Mouse (Mus musculus): ENCODE measurements around the gene Tspan5. TPM values are rescaled to one million over a fixed set of nuclear protein-coding genes. Genes with fewer than 3 reads are reported as not detected.
A peak's percentile ranks its signal among the peaks of the same experiment; 100 is the strongest.

Gene Tspan5
- polyA plus RNA-seq, 1 experiment from 2014 or later, result 34.9 TPM

DNA sequence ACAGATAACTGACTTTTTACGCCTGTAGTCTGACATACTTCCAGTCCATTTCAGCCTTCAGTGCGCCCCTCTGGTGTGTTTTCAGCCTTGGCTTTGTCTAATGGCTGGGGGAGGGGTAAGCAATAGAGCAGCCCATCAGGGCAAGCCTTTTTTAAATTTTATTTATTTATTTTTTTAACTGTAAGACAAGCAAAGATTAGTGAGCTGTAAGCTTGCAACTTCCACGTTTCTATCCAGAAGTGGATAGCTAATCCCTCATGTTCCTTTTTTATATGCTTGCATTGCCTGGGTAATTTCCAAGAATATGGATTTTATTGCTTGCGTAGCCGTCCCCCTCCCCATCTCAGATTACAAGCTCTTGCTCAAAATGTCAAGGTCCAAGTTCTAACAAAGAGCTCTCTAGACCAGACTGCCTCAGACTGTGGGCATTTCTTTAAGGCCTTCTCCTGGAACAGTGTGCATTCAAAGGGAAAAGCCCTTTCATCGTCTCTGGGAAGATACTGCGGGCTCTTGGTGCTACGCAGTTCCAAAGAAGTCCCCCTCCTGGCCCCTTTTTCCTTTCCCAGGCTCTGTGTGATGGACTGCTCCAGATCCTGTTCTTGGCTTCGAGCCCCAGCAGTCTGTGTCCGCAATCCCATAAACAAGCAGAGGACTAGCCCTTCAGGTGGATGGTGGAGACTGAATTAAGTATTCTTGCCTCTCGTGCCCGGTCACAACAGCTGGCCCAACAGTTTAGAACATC, 116.0 kb downstream of the Tspan5 start:
- peak overlapping the region; percentile 84 for H3K27ac ChIP-seq
- H3K36me3 ChIP-seq, result no peaks in the 10 kb centered on the region
- whole genome bisulfite sequencing, result 36% methylated on average over 12 of the region's 12 CpGs
- no peaks in the 10 kb centered on the region for H3K27me3 ChIP-seq (replicated peaks)
- no peaks in the 10 kb centered on the region for H3K9me3 ChIP-seq
- no peak overlapping the region for H3K4me3 ChIP-seq (replicated peaks)
- peak; percentile 40; the same call in 1 of the 2 replicates for ATAC-seq (ENCODE audit: insufficient read depth, low FRiP score, low read depth)
- peaks cover 32% of the 10 kb centered on the region for H3K4me1 ChIP-seq
- H3K4me2 ChIP-seq, result 0 out of 2 replicates have a peak overlapping the region, but pooled peaks have one; percentile 16
- H3K9ac ChIP-seq, result no peak overlapping the region

DNA sequence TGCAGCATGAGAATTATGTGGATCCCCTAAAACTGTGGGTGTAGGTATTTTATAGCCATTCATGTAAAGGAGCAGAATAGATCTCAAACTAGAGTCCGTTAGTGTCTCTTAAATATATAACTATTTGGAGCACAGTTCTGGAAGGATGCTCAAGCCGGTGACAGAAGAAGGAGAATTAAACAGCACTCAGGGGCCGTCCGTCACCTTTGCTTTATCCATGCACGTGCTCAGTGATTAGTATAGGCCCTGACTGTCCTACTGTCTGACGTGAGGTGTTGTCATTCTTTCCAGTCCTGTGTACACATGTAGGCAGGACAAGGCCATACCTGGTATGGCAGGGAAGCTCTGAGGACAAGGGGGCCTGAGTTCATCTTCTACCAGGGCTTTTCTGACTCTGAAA, 116.7 kb downstream of the Tspan5 start:
- Histone ChIP-seq H3K27me3 (replicated peaks) (no peaks in the 10 kb centered on the region), H3K4me1 (peaks cover 31% of the 10 kb centered on the region), H3K9me3 (no peaks in the 10 kb centered on the region), H3K4me2 (no peak overlapping the region), H3K36me3 (no peaks in the 10 kb centered on the region), H3K9ac (no peak overlapping the region), H3K27ac (peak overlapping the region; percentile 84), H3K4me3 (replicated peaks) (no peak overlapping the region)
- WGBS, result 68% methylated on average over 6 of the region's 6 CpGs
- no peak for ATAC-seq (ENCODE audit: insufficient read depth, low FRiP score, low read depth)

DNA sequence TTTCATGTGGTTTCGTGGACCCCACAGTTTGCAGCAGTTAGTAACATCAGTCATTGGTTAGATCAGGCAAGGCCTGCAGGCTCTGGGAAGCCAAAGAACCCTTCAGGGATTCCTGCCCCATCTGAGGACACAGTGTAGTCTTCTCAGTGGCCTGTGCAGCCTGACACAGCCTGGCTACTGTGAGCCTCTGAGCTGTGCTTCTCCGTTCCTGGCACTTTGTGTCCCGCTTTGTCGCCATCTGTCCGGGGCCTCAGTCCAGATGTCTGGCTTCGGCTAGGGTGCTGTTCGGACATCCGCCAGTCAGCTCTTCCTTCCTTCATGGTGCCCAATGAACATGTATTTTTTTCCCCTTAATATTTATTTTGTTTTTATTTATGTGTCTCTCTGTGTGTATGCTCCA, 117.2 kb downstream of the Tspan5 start:
- Histone ChIP-seq H3K4me1 (peaks cover 31% of the 10 kb centered on the region), H3K4me2 (no peak overlapping the region), H3K27me3 (replicated peaks) (no peaks in the 10 kb centered on the region), H3K9ac (no peak overlapping the region), H3K36me3 (no peaks in the 10 kb centered on the region), H3K9me3 (no peaks in the 10 kb centered on the region), H3K4me3 (replicated peaks) (no peak overlapping the region), H3K27ac (peak overlapping the region; percentile 84; the same call in 1 of the 2 replicates)
- WGBS, result 81% methylated on average over 8 of the region's 8 CpGs
- ATAC-seq (ENCODE audit: insufficient read depth, low FRiP score, low read depth), result no peak

DNA sequence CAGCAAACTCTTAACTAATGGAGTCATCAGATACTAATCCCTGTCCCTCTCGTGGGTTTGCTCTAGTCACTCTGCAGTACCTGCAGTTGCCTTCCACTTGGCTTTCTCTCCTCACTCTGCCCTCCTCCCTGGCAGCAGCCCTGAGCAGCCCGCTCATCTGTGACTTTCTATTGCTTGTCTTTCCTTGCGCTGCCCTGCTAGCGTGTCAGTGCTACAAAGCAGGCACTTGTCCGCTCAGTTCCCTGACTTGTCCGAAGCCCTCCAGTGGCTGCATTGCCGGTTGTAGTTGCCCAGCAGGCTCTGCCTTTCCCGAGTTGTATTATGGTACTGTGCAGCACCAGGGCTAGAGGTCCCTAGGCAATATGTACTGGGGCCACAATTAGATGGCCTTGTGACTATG, 117.7 kb downstream of the Tspan5 start:
- 70% methylated on average over 8 of the region's 8 CpGs for WGBS
- H3K27me3 ChIP-seq (replicated peaks), result no peaks in the 10 kb centered on the region
- ATAC-seq (ENCODE audit: insufficient read depth, low FRiP score, low read depth), result no peak
- no peak overlapping the region for H3K27ac ChIP-seq
- no peaks in the 10 kb centered on the region for H3K9me3 ChIP-seq
- no peak overlapping the region for H3K4me3 ChIP-seq (replicated peaks)
- H3K4me2 ChIP-seq, result no peak overlapping the region
- H3K4me1 ChIP-seq, result peaks cover 31% of the 10 kb centered on the region
- no peaks in the 10 kb centered on the region for H3K36me3 ChIP-seq
- H3K9ac ChIP-seq, result no peak overlapping the region

DNA sequence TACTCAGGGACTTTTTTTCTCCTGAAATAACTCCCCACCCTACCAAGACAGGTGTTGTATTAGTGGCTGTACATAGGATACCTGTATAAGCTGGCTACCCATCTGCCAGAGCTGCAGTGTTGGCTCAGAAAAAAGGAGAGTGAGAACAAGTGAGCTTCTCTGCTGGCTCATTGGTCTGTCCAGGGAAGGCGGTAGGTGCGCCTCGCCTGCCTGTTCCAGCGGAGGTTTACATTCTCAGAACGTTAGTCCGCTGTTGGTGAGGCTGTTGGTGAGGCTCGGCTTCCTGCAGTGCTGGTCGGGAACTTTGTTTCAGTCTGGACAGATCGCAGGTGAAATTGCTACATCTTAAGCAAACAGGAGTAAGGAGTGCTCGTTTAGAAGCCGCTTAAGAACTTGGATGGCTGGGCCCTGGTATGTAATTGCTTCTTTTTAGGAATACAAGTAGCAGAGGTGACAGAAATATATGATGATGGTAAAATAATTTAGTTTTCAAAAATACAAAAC, 118.3 kb downstream of the Tspan5 start:
- Histone ChIP-seq H3K36me3 (no peaks in the 10 kb centered on the region), H3K4me2 (no peak overlapping the region), H3K9me3 (no peaks in the 10 kb centered on the region), H3K27ac (no peak overlapping the region), H3K4me1 (peaks cover 31% of the 10 kb centered on the region), H3K9ac (no peak overlapping the region), H3K4me3 (replicated peaks) (no peak overlapping the region), H3K27me3 (replicated peaks) (no peaks in the 10 kb centered on the region)
- no peak for ATAC-seq (ENCODE audit: insufficient read depth, low FRiP score, low read depth)
- 51% methylated on average over 11 of the region's 11 CpGs for WGBS

DNA sequence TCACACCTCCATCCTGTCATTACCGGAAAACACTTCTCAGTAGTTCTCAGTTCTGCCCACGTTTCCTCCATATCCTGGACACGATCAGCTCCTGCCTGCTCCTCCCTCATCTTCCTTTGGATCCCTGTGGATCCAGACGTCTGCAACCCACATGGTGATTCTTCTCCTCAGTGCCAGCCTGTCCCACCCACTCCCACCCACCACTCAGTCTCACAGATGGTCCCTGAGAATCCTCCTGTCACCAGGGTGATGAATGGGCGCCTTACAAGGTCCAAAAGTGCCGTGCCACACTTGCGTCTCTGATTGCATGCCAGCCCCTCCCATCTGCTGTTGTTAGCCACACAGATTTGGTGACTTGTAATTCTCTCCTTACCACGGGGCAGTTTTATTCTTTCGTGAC, 119.0 kb downstream of the Tspan5 start:
- no peak for ATAC-seq (ENCODE audit: insufficient read depth, low FRiP score, low read depth)
- Histone ChIP-seq H3K4me3 (replicated peaks) (no peak overlapping the region), H3K36me3 (no peaks in the 10 kb centered on the region), H3K27ac (no peak overlapping the region), H3K9ac (no peak overlapping the region), H3K4me2 (no peak overlapping the region), H3K9me3 (no peaks in the 10 kb centered on the region), H3K27me3 (replicated peaks) (no peaks in the 10 kb centered on the region), H3K4me1 (peaks cover 31% of the 10 kb centered on the region)
- 53% methylated on average over 9 of the region's 9 CpGs for WGBS

DNA sequence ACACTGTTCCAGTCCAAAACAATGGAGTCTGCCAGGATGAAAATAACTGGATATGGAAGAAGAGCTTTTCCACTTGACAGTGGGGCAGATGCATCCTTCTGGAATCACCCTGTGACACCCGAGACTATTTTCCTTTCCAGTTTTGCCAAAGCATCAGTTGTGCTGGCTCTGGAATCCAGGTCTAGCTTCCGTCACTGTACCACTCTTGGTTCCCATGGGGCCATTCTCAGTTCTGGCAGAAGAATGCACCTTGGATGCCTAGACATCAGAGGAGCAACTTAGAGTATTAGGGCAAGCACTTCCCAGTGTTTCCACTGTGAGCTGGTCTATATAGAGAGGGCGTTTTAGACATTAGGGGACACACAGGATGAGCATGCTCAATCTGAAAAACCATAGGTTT, 119.6 kb downstream of the Tspan5 start:
- H3K27ac ChIP-seq, result no peak overlapping the region
- H3K9me3 ChIP-seq, result no peaks in the 10 kb centered on the region
- WGBS, result 83% methylated on average over 3 of the region's 3 CpGs
- no peaks in the 10 kb centered on the region for H3K27me3 ChIP-seq (replicated peaks)
- no peaks in the 10 kb centered on the region for H3K36me3 ChIP-seq
- H3K4me1 ChIP-seq, result peaks cover 29% of the 10 kb centered on the region
- no peak overlapping the region for H3K9ac ChIP-seq
- no peak overlapping the region for H3K4me3 ChIP-seq (replicated peaks)
- no peak for ATAC-seq (ENCODE audit: insufficient read depth, low FRiP score, low read depth)
- no peak overlapping the region for H3K4me2 ChIP-seq

DNA sequence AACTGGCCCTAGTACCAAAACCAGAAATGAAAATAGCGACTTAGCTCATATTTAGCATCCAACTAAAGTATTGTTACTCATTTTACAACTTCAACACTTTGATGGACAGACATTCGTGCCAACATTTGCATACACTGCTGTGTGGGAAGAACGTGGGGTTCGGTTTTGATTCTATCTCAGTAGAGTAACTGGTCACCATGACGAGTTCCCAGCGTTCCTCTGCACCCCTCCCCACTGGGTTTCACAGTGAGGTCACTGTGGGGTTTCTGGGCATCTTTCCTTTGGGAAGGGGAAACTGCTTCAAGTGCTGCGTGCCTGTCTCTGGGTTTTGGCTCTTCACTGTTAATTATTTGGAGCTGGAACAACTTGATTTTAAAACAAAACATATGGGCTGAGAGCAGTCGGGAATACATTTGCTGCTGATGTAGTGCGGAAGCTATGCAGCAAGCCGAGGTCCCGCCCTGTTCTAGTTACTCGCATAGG, 122.2 kb downstream of the Tspan5 start:
- H3K4me3 ChIP-seq (replicated peaks), result no peak overlapping the region
- 71% methylated on average over 12 of the region's 12 CpGs for WGBS
- H3K4me2 ChIP-seq, result no peak overlapping the region
- H3K36me3 ChIP-seq, result no peaks in the 10 kb centered on the region
- H3K4me1 ChIP-seq, result peaks cover 6% of the 10 kb centered on the region
- no peaks in the 10 kb centered on the region for H3K9me3 ChIP-seq
- no peaks in the 10 kb centered on the region for H3K27me3 ChIP-seq (replicated peaks)
- no peak overlapping the region for H3K9ac ChIP-seq
- ATAC-seq (ENCODE audit: insufficient read depth, low FRiP score, low read depth), result no peak
- H3K27ac ChIP-seq, result no peak overlapping the region

DNA sequence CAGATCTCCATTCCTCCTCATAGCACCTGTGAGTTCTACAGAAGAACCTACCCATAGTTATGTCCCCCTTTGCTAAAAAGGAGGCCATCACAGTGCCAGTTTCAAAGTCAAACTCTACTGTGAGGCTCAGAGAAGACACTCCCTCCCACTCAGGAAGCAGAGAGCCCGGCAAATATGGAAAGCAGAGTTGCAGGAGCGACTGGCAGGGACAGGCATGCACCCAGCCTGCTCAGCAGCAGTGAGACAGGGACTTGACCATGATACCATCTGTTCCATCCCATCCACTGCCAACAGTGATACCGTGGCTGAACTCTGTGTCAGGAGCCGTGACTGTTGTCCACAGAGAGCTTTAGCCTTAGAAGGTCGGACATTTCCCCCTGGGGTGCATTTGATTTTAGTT, 123.3 kb downstream of the Tspan5 start:
- no peak for ATAC-seq (ENCODE audit: insufficient read depth, low FRiP score, low read depth)
- 81% methylated on average over 5 of the region's 5 CpGs for WGBS
- no peaks in the 10 kb centered on the region; the same call in 1 of the 2 replicates for H3K4me1 ChIP-seq
- H3K36me3 ChIP-seq, result no peaks in the 10 kb centered on the region
- H3K9ac ChIP-seq, result no peak overlapping the region
- H3K9me3 ChIP-seq, result no peaks in the 10 kb centered on the region
- H3K4me3 ChIP-seq (replicated peaks), result no peak overlapping the region
- H3K27me3 ChIP-seq (replicated peaks), result no peaks in the 10 kb centered on the region
- no peak overlapping the region for H3K27ac ChIP-seq
- no peak overlapping the region for H3K4me2 ChIP-seq

DNA sequence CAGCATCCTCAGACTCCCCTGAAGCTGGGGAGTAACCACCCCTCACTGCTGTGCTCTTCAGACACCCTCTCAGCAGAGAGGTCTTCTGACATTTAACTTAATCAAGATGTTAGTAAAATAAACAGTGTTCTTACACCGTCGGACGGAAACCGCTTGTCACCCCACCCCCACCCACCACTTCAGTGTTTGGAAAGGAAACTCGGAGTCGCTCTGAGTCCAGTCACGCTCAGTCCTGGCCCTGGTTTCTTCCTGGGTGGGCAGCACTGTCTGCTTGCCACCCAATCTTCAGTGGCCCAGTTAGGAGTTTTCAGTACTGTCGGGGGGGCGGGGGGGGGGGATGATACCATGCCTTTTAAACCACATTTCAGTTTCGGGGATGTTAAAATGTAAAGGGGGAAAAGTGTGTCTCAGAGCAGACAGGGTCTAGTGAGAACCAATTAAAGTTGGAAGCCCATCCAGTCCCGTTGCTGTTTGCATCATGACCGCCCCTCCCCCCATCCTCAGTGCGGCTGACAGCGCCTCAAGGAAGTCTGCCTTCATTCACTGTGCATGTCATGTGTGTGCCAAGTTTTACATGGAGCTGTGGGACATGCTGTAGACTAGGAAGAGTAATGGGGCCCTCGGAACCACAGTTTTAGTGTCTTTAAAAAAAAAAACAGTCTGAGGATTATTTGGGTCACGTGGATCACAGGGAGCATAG, 125.3 kb downstream of the Tspan5 start:
- no peaks in the 10 kb centered on the region for H3K27me3 ChIP-seq (replicated peaks)
- no peaks in the 10 kb centered on the region; the same call in 1 of the 2 replicates for H3K4me1 ChIP-seq
- no peak overlapping the region for H3K4me3 ChIP-seq (replicated peaks)
- H3K27ac ChIP-seq, result no peak overlapping the region
- WGBS, result 48% methylated on average over 16 of the region's 16 CpGs
- H3K36me3 ChIP-seq, result no peaks in the 10 kb centered on the region
- no peak for ATAC-seq (ENCODE audit: insufficient read depth, low FRiP score, low read depth)
- no peaks in the 10 kb centered on the region for H3K9me3 ChIP-seq
- no peak overlapping the region for H3K4me2 ChIP-seq
- no peak overlapping the region for H3K9ac ChIP-seq

DNA sequence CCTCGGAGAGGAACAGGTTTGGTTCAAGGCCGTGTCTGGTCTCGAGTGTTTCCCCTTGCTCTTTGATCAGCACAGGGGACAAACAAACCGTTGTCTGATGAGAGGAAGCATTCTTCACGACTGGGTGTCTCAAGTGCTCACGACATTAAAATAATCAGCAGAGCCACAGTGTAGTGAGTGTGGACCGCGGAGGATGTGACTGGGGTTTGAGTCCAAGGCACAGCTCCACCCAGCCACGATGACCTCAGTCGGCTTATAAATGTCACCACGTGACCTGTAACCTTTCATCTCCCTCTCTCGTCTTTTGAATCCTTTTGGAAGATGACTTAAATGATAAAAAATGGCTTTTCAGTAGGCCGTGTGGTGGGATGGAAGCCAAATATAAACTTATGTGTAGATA, 126.4 kb downstream of the Tspan5 start:
- no peak overlapping the region for H3K4me2 ChIP-seq
- H3K27ac ChIP-seq, result no peak overlapping the region
- no peaks in the 10 kb centered on the region for H3K36me3 ChIP-seq
- no peaks in the 10 kb centered on the region for H3K27me3 ChIP-seq (replicated peaks)
- 66% methylated on average over 13 of the region's 13 CpGs for WGBS
- no peaks in the 10 kb centered on the region; the same call in 1 of the 2 replicates for H3K4me1 ChIP-seq
- no peak overlapping the region for H3K4me3 ChIP-seq (replicated peaks)
- H3K9me3 ChIP-seq, result no peaks in the 10 kb centered on the region
- no peak overlapping the region for H3K9ac ChIP-seq
- no peak for ATAC-seq (ENCODE audit: insufficient read depth, low FRiP score, low read depth)

DNA sequence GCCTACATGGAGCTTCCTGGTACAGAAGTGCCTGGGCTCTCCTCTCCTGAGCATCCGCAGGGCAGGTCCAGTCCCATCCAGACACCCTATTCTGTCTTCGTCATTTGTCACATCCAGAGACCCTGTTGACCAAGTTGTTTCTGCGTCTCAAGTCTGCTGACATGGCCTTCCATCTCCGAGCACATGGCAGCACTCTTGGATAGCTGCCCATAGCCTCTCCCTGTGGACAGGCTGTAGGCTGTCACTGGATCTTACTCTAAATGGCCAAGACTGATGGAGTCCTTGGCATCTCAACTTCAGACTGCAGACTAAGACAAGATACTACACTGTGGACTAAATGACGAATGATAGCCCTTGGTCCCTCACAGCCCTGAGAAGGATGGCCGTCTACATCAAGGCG, 133.3 kb downstream of the Tspan5 start:
- Histone ChIP-seq H3K4me3 (replicated peaks) (no peak overlapping the region), H3K4me2 (no peak overlapping the region), H3K9me3 (no peaks in the 10 kb centered on the region), H3K9ac (no peak overlapping the region), H3K27ac (no peak overlapping the region), H3K27me3 (replicated peaks) (no peaks in the 10 kb centered on the region), H3K4me1 (no peaks in the 10 kb centered on the region), H3K36me3 (no peaks in the 10 kb centered on the region)
- ATAC-seq (ENCODE audit: insufficient read depth, low FRiP score, low read depth), result no peak
- WGBS, result 87% methylated on average over 7 of the region's 7 CpGs
